Mouse (Mus musculus) lung, embryonic 14.5 days (tissue): ENCODE measurements around the gene 4632433K11Rik. TPM values are rescaled to one million over a fixed set of nuclear protein-coding genes. Genes with fewer than 3 reads are reported as not detected.

Source experiments
- ATAC-seq: fragments of 200-750 bp; cut with Nextera tagmentation; 2 replicates; pipeline ENCODE4 v1.8.0; 2017; ENCODE audit warnings: mild to moderate bottlenecking, moderate TSS enrichment, moderate library complexity; ENCODE audit not compliant: insufficient read depth
- DNase-seq: peaks from one replicate; pipeline ENCODE4 v3.0.0-alpha.2; 2015
- H3K27ac ChIP-seq: fragments of 300-500 bp; sonication (generic); 2 replicates; pipeline ENCODE4 v1.5.1; 2014; ENCODE audit warnings: low read depth, mild to moderate bottlenecking, moderate library complexity
- H3K27me3 ChIP-seq: fragments of 300-500 bp; sonication (generic); 2 replicates; pipeline ENCODE4 v1.6.1; 2014; ENCODE audit warnings: low read length, control low read depth; ENCODE audit not compliant: insufficient read depth
- H3K36me3 ChIP-seq: fragments of 300-500 bp; sonication (generic); 2 replicates; pipeline ENCODE4 v1.6.1; 2014; ENCODE audit warnings: control low read depth; ENCODE audit not compliant: insufficient read depth
- H3K4me1 ChIP-seq: fragments of 300-500 bp; sonication (generic); 2 replicates; pipeline ENCODE4 v1.6.1; 2014; ENCODE audit warnings: antibody characterized with exemption, control low read depth; ENCODE audit not compliant: insufficient read depth
- H3K4me2 ChIP-seq: fragments of 300-500 bp; sonication (generic); 2 replicates; pipeline ENCODE4 v1.6.1; 2014; ENCODE audit warnings: mild to moderate bottlenecking
- H3K4me3 ChIP-seq: fragments of 300-500 bp; sonication (generic); 2 replicates; pipeline ENCODE4 v1.5.1; 2014; ENCODE audit warnings: low read depth, low read length
- H3K9ac ChIP-seq: fragments of 300-500 bp; sonication (generic); 2 replicates; pipeline ENCODE4 v1.6.1; 2014
- H3K9me3 ChIP-seq: fragments of 300-500 bp; sonication (generic); 2 replicates; pipeline ENCODE4 v1.6.1; 2016; ENCODE audit warnings: low read depth, low read length, control low read depth
- CTCF ChIP-seq: IDR thresholded peaks from 2 replicates; pipeline ENCODE4 v1.5.1; 2016; ENCODE audit warnings: antibody characterized with exemption, low read depth
- WGBS: fragments of 180-500 bp; shearing (Covaris S2); extraction: QIAGEN DNeasy Blood & Tissue Kit; methylation state at CpG from one replicate; pipeline ENCODE4 v1.1.7; 2014; 5-methylcytosine and 5-hydroxymethylcytosine counted together
- polyA plus RNA-seq: library from polyadenylated mRNA; unstranded; fragments of >200 nt; fragmentation: Nextera tagmentation; extraction: Ambion mirVana; gene quantifications from 2 replicates; pipeline ENCODE4 v1.2.1, GENCODE M21; 2014

The 4632433K11Rik gene
- polyA plus RNA-seq, 1 experiment from 2014 or later, result not detected

GRCm38 (mm10) chr7:5020685-5021084 is 13.2 kb upstream of the 4632433K11Rik start:
- under 1% methylated on average over 14 of the region's 15 CpGs for WGBS

GRCm38 (mm10) chr7:5021197-5021596 is 12.7 kb upstream of the 4632433K11Rik start:
- WGBS, result 45% methylated on average over 5 of the region's 5 CpGs
- Histone ChIP-seq H3K9ac (peak overlapping the region; percentile 92), H3K4me2 (peak overlapping the region; percentile 70), H3K4me1 (no peaks in the 10 kb centered on the region), H3K4me3 (peak overlapping the region; percentile 73), H3K36me3 (peaks cover 45% of the 10 kb centered on the region), H3K27me3 (no peaks in the 10 kb centered on the region), H3K27ac (0 out of 2 replicates have a peak overlapping the region, but pooled peaks have one; percentile 96), H3K9me3 (no peaks in the 10 kb centered on the region)
- ATAC-seq (no peak), DNase-seq (no peak)
- TF ChIP-seq CTCF, result no peak

More at GRCm38 (mm10) chr7:5020685-5021084, 13.2 kb upstream of the 4632433K11Rik start:
- H3K9me3 ChIP-seq, result no peaks in the 10 kb centered on the region
- H3K4me3 ChIP-seq, result peak overlapping the region; percentile 73
- DNase-seq, result peak; percentile 39
- no peak for TF ChIP-seq CTCF
- no peaks in the 10 kb centered on the region for H3K27me3 ChIP-seq
- H3K27ac ChIP-seq, result peak overlapping the region; percentile 96
- peak; percentile 47; the same call in 1 of the 2 replicates for ATAC-seq
- H3K4me1 ChIP-seq, result no peaks in the 10 kb centered on the region
- H3K4me2 ChIP-seq, result peak overlapping the region; percentile 70
- H3K36me3 ChIP-seq, result peaks cover 40% of the 10 kb centered on the region
- peak overlapping the region; percentile 92 for H3K9ac ChIP-seq

GRCm38 (mm10) chr7:5029543-5029942 is 4.4 kb upstream of the 4632433K11Rik start:
- H3K4me1 ChIP-seq, result no peaks in the 10 kb centered on the region
- 94% methylated on average over 22 of the region's 22 CpGs for WGBS
- no peak overlapping the region for H3K4me3 ChIP-seq
- no peak overlapping the region for H3K27ac ChIP-seq
- peaks cover 85% of the 10 kb centered on the region for H3K36me3 ChIP-seq
- no peak overlapping the region for H3K9ac ChIP-seq
- peaks cover 40% of the 10 kb centered on the region for H3K9me3 ChIP-seq
- H3K27me3 ChIP-seq, result no peaks in the 10 kb centered on the region
- ATAC-seq (no peak), DNase-seq (no peak)
- H3K4me2 ChIP-seq, result no peak overlapping the region
- TF ChIP-seq CTCF, result no peak

DNA sequence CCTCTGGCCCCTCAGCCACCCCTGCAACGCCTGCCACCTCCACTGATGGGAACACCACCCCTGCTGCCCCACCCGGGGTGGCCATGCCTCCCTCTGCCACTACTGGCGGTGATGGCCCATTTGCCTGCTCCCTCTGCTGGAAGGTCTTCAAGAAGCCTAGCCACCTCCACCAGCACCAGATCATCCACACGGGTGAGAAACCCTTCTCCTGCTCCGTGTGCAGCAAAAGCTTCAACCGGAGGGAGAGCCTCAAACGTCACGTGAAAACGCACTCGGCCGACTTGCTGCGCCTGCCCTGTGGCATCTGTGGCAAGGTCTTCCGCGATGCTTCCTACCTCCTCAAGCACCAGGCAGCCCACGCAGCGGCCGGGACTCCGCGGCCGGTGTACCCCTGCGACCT is 4.0 kb upstream of the 4632433K11Rik start:
- no peak for DNase-seq
- ATAC-seq, result no peak
- H3K9ac ChIP-seq, result no peak overlapping the region
- WGBS, result 86% methylated on average over 21 of the region's 21 CpGs
- no peak overlapping the region for H3K4me3 ChIP-seq
- TF ChIP-seq CTCF, result no peak
- H3K27ac ChIP-seq, result no peak overlapping the region
- peaks cover 40% of the 10 kb centered on the region for H3K9me3 ChIP-seq
- H3K4me2 ChIP-seq, result no peak overlapping the region
- H3K27me3 ChIP-seq, result no peaks in the 10 kb centered on the region
- peaks cover 81% of the 10 kb centered on the region for H3K36me3 ChIP-seq
- H3K4me1 ChIP-seq, result no peaks in the 10 kb centered on the region

- WGBS, result 84% methylated on average over 63 of the region's 63 CpGs
- H3K4me2 ChIP-seq, result no peak overlapping the region
- H3K27me3 ChIP-seq, result no peaks in the 10 kb centered on the region
- DNase-seq (no peak), ATAC-seq (no peak)
- TF ChIP-seq CTCF, result no peak
- H3K9ac ChIP-seq, result no peak overlapping the region
- H3K9me3 ChIP-seq, result peaks cover 40% of the 10 kb centered on the region
- no peak overlapping the region for H3K27ac ChIP-seq
- H3K4me1 ChIP-seq, result no peaks in the 10 kb centered on the region
- H3K36me3 ChIP-seq, result peaks cover 83% of the 10 kb centered on the region
- no peak overlapping the region for H3K4me3 ChIP-seq
Observed at GRCm38 (mm10) chr7:5030554-5031275, 3.2 kb upstream of the 4632433K11Rik start.

DNA sequence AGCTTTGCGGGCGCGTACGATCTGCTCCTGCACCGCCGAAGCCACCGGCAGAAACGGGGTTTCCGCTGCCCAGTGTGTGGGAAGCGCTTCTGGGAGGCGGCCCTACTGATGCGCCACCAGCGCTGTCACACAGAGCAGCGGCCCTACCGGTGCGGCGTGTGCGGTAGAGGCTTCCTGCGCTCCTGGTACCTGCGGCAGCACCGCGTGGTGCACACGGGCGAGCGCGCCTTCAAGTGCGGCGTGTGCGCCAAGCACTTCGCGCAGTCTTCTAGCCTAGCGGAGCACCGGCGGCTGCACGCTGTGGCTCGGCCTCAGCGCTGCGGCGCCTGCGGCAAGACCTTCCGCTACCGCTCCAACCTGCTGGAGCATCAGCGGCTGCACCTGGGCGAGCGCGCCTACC is 2.4 kb upstream of the 4632433K11Rik start:
- Histone ChIP-seq H3K36me3 (peaks cover 83% of the 10 kb centered on the region), H3K27ac (no peak overlapping the region), H3K9me3 (peaks cover 40% of the 10 kb centered on the region), H3K4me3 (no peak overlapping the region), H3K9ac (no peak overlapping the region), H3K27me3 (no peaks in the 10 kb centered on the region), H3K4me2 (no peak overlapping the region), H3K4me1 (no peaks in the 10 kb centered on the region)
- WGBS, result 84% methylated on average over 46 of the region's 46 CpGs
- ATAC-seq (no peak), DNase-seq (no peak)
- TF ChIP-seq CTCF, result no peak

DNA sequence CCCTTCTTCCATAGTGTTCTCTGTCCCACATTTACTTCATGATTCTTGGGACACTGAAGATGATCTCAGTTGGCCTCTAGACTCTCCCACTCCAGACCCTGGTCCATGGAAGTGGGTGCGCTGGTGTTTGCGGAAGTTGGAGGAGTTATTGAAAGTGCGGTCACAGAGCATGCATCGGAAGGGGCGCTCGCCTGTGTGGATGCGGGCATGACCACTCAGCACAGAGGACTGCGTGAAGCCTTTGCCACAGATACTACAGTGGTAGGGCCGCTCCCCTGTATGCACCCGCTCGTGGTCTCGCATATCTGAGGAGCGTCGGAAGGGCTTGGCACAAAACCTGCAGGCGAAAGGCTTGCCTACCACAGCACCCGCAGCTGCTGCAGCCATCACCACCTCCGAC is 1.7 kb downstream of the 4632433K11Rik start:
- Histone ChIP-seq H3K4me1 (no peaks in the 10 kb centered on the region), H3K27me3 (no peaks in the 10 kb centered on the region), H3K36me3 (peaks cover 51% of the 10 kb centered on the region), H3K27ac (no peak overlapping the region), H3K9ac (no peak overlapping the region), H3K9me3 (peaks cover 20% of the 10 kb centered on the region), H3K4me2 (no peak overlapping the region), H3K4me3 (no peak overlapping the region)
- WGBS, result 95% methylated on average over 17 of the region's 17 CpGs
- ATAC-seq (no peak), DNase-seq (no peak)
- no peak for TF ChIP-seq CTCF
